Mouse (Mus musculus) forebrain, embryonic 10.5 days (tissue): Measurements from ENCODE around the gene Kcnip3. TPM values are rescaled to one million over a fixed set of nuclear protein-coding genes. Genes with fewer than 3 reads are reported as not detected.

Experiments
- DNase-seq: peaks from one replicate; pipeline ENCODE4 v3.0.0-alpha.2; 2017; ENCODE audit warnings: low spot score; ENCODE audit errors: extremely low spot score
- H3K27ac ChIP-seq: fragments of 300-500 bp; sonication (generic); 2 replicates; pipeline ENCODE4 v1.5.1; 2016; ENCODE audit warnings: mild to moderate bottlenecking
- H3K27me3 ChIP-seq: fragments of 300-500 bp; sonication (generic); 2 replicates; pipeline ENCODE4 v1.6.1; 2016; ENCODE audit warnings: mild to moderate bottlenecking; ENCODE audit not compliant: poor library complexity, severe bottlenecking
- H3K36me3 ChIP-seq: fragments of 300-500 bp; sonication (generic); replicated peaks from 2 replicates; pipeline ENCODE4 v1.6.1; 2016; ENCODE audit warnings: mild to moderate bottlenecking, moderate library complexity
- H3K4me1 ChIP-seq: fragments of 300-500 bp; sonication (generic); 2 replicates; pipeline ENCODE4 v1.6.1; 2016
- H3K4me3 ChIP-seq: fragments of 300-500 bp; sonication (generic); 2 replicates; pipeline ENCODE4 v1.5.1; 2016; ENCODE audit warnings: mild to moderate bottlenecking, moderate library complexity
- H3K9me3 ChIP-seq: fragments of 300-500 bp; sonication (generic); 2 replicates; pipeline ENCODE4 v1.6.1; 2016; ENCODE audit warnings: mild to moderate bottlenecking, moderate library complexity
- WGBS: fragments of 180-500 bp; shearing (Covaris S2); methylation state at CpG from one replicate; pipeline ENCODE4 v1.1.7; 2016; 5-methylcytosine and 5-hydroxymethylcytosine counted together
- polyA plus RNA-seq: library from polyadenylated mRNA; unstranded; fragments of >200 nt; fragmentation: Nextera tagmentation; extraction: Ambion mirVana; gene quantifications from 2 replicates; pipeline ENCODE4 v1.2.1, GENCODE M21; 2016

The Kcnip3 gene
- polyA plus RNA-seq, 1 experiment from 2014 or later: 2.1 TPM

- no peak for DNase-seq
- Histone ChIP-seq H3K27ac (no peak overlapping the region), H3K27me3 (peaks cover 9% of the 10 kb centered on the region), H3K9me3 (no peaks in the 10 kb centered on the region), H3K36me3 (no peaks in the 10 kb centered on the region), H3K4me3 (no peak overlapping the region), H3K4me1 (no peaks in the 10 kb centered on the region)
- WGBS: 73% methylated on average over 2 of the region's 2 CpGs
Observed at GRCm38 (mm10) chr2:127531592-127531991, 9.7 kb upstream of the Kcnip3 start.

GRCm38 (mm10) chr2:127530418-127530817 is 8.5 kb upstream of the Kcnip3 start:
- Histone ChIP-seq H3K4me1 (no peaks in the 10 kb centered on the region), H3K27ac (no peak overlapping the region), H3K4me3 (no peak overlapping the region), H3K9me3 (no peaks in the 10 kb centered on the region), H3K36me3 (no peaks in the 10 kb centered on the region), H3K27me3 (peaks cover 5% of the 10 kb centered on the region; the same call in 1 of the 2 replicates)
- WGBS: 71% methylated on average over 3 of the region's 3 CpGs
- no peak for DNase-seq

GRCm38 (mm10) chr2:127525004-127525775 is 3.3 kb upstream of the Kcnip3 start:
- no peak overlapping the region for H3K27ac ChIP-seq
- WGBS: 87% methylated on average over 3 of the region's 3 CpGs
- no peak overlapping the region for H3K4me3 ChIP-seq
- H3K27me3 ChIP-seq: peaks cover 12% of the 10 kb centered on the region; the same call in 1 of the 2 replicates
- no peaks in the 10 kb centered on the region for H3K9me3 ChIP-seq
- peaks cover 37% of the 10 kb centered on the region for H3K4me1 ChIP-seq
- no peaks in the 10 kb centered on the region for H3K36me3 ChIP-seq
- no peak for DNase-seq

GRCm38 (mm10) chr2:127523950-127524729 is 2.2 kb upstream of the Kcnip3 start:
- DNase-seq: no peak
- H3K4me1 ChIP-seq: peaks cover 48% of the 10 kb centered on the region
- 69% methylated on average over 7 of the region's 7 CpGs for WGBS
- H3K4me3 ChIP-seq: no peak overlapping the region
- no peaks in the 10 kb centered on the region for H3K9me3 ChIP-seq
- H3K27me3 ChIP-seq: peaks cover 14% of the 10 kb centered on the region; the same call in 1 of the 2 replicates
- H3K36me3 ChIP-seq: no peaks in the 10 kb centered on the region
- 0 out of 2 replicates have a peak overlapping the region, but pooled peaks have one; percentile 83 for H3K27ac ChIP-seq

GRCm38 (mm10) chr2:127521172-127522005 is 505 bp downstream of the Kcnip3 start:
- H3K4me1 ChIP-seq: peaks cover 59% of the 10 kb centered on the region
- WGBS: under 1% methylated on average over 18 of the region's 18 CpGs

GRCm38 (mm10) chr2:127520123-127520522 is 1.8 kb downstream of the Kcnip3 start:
- Histone ChIP-seq H3K4me3 (0 out of 2 replicates have a peak overlapping the region, but pooled peaks have one; percentile 55), H3K27me3 (peaks cover 14% of the 10 kb centered on the region; the same call in 1 of the 2 replicates), H3K27ac (no peak overlapping the region), H3K36me3 (no peaks in the 10 kb centered on the region), H3K4me1 (peaks cover 59% of the 10 kb centered on the region), H3K9me3 (no peaks in the 10 kb centered on the region)
- DNase-seq: no peak

More at GRCm38 (mm10) chr2:127521172-127522005, 505 bp downstream of the Kcnip3 start:
- Histone ChIP-seq H3K36me3 (no peaks in the 10 kb centered on the region), H3K9me3 (no peaks in the 10 kb centered on the region), H3K4me3 (peak overlapping the region; percentile 55), H3K27ac (peak overlapping the region; percentile 83), H3K27me3 (peaks cover 14% of the 10 kb centered on the region; the same call in 1 of the 2 replicates)
- DNase-seq: peak; percentile 34

GRCm38 (mm10) chr2:127519308-127519707 is 2.6 kb downstream of the Kcnip3 start:
- Histone ChIP-seq H3K27me3 (peaks cover 14% of the 10 kb centered on the region; the same call in 1 of the 2 replicates), H3K4me1 (peaks cover 59% of the 10 kb centered on the region), H3K9me3 (no peaks in the 10 kb centered on the region), H3K36me3 (no peaks in the 10 kb centered on the region), H3K27ac (no peak overlapping the region), H3K4me3 (no peak overlapping the region)
- WGBS: 83% methylated on average over 5 of the region's 5 CpGs
- DNase-seq: no peak

- no peak overlapping the region for H3K4me3 ChIP-seq
- H3K27me3 ChIP-seq: peaks cover 11% of the 10 kb centered on the region; the same call in 1 of the 2 replicates
- H3K36me3 ChIP-seq: no peaks in the 10 kb centered on the region
- H3K9me3 ChIP-seq: no peaks in the 10 kb centered on the region
- WGBS: 74% methylated on average over 3 of the region's 3 CpGs
- peaks cover 54% of the 10 kb centered on the region for H3K4me1 ChIP-seq
- no peak for DNase-seq
- no peak overlapping the region for H3K27ac ChIP-seq
Observed at GRCm38 (mm10) chr2:127518831-127519230, 3.1 kb downstream of the Kcnip3 start.

- Histone ChIP-seq H3K36me3 (no peaks in the 10 kb centered on the region), H3K4me1 (peaks cover 50% of the 10 kb centered on the region), H3K4me3 (no peak overlapping the region), H3K27ac (0 out of 2 replicates have a peak overlapping the region, but pooled peaks have one; percentile 7), H3K27me3 (peaks cover 11% of the 10 kb centered on the region; the same call in 1 of the 2 replicates), H3K9me3 (no peaks in the 10 kb centered on the region)
- DNase-seq: no peak
- 67% methylated on average over 3 of the region's 3 CpGs for WGBS
Observed at GRCm38 (mm10) chr2:127518273-127518672, 3.6 kb downstream of the Kcnip3 start.

GRCm38 (mm10) chr2:127517081-127517480 is 4.8 kb downstream of the Kcnip3 start:
- Histone ChIP-seq H3K4me1 (peaks cover 40% of the 10 kb centered on the region), H3K9me3 (no peaks in the 10 kb centered on the region), H3K36me3 (no peaks in the 10 kb centered on the region), H3K4me3 (no peak overlapping the region), H3K27ac (no peak overlapping the region), H3K27me3 (0 out of 2 replicates have a peak, but pooled peaks cover 5% of the 10 kb centered on the region)
- 80% methylated on average over 8 of the region's 8 CpGs for WGBS
- no peak for DNase-seq

- no peak for DNase-seq
- WGBS: 81% methylated on average over 9 of the region's 9 CpGs
- H3K4me1 ChIP-seq: peaks cover 29% of the 10 kb centered on the region
- H3K4me3 ChIP-seq: no peak overlapping the region
- H3K36me3 ChIP-seq: no peaks in the 10 kb centered on the region
- no peaks in the 10 kb centered on the region for H3K9me3 ChIP-seq
- no peaks in the 10 kb centered on the region for H3K27me3 ChIP-seq
- no peak overlapping the region for H3K27ac ChIP-seq
Observed at GRCm38 (mm10) chr2:127514380-127515124, 7.3 kb downstream of the Kcnip3 start.
